Mouse (Mus musculus) heart, postnatal 0 days (tissue): ENCODE measurements around the gene Rbm47.

ENCODE experiments used
- CTCF ChIP-seq: IDR thresholded peaks from 2 replicates; pipeline ENCODE4 v1.5.1; 2016; ENCODE audit warnings: antibody characterized with exemption, control low read depth, low read depth
- EP300 ChIP-seq: IDR thresholded peaks from 2 replicates; pipeline ENCODE4 v1.6.1; 2016; ENCODE audit warnings: antibody characterized with exemption, low read depth

DNA sequence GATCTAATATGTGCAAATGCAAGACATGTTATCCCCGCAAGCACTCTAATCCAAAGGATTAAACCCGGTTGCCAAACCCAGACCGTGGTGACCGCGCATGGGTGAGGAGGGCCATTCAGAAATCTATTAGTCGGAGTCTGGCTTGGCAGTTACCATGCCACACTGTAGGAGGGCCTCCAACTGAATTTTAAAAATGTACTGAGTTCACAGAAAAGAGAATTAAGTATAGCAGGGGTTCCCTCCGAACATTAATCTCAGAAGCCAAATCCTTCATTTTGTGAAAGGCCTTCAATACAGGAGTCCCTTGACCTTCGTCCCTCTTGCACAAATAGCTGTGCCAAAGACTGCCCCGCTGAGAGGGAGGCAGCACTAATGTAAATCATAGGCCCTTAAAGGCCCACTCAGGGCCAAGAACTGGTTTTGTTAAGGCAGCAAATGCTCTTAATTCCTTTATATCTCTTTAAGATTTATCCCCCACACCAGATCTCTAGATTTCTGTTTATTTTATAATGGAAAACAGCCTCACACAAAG is 16.4 kb downstream of the Rbm47 start:
- TF ChIP-seq CTCF (no peak), EP300 (no peak)
